Mouse (Mus musculus): Measurements from ENCODE around the gene Fbxl20.
"Not testable (repeated sequence)": the region's sequence is repeated elsewhere in the genome, so short reads cannot be mapped to it uniquely, and the experiment has no call there.

Gene Fbxl20

DNA sequence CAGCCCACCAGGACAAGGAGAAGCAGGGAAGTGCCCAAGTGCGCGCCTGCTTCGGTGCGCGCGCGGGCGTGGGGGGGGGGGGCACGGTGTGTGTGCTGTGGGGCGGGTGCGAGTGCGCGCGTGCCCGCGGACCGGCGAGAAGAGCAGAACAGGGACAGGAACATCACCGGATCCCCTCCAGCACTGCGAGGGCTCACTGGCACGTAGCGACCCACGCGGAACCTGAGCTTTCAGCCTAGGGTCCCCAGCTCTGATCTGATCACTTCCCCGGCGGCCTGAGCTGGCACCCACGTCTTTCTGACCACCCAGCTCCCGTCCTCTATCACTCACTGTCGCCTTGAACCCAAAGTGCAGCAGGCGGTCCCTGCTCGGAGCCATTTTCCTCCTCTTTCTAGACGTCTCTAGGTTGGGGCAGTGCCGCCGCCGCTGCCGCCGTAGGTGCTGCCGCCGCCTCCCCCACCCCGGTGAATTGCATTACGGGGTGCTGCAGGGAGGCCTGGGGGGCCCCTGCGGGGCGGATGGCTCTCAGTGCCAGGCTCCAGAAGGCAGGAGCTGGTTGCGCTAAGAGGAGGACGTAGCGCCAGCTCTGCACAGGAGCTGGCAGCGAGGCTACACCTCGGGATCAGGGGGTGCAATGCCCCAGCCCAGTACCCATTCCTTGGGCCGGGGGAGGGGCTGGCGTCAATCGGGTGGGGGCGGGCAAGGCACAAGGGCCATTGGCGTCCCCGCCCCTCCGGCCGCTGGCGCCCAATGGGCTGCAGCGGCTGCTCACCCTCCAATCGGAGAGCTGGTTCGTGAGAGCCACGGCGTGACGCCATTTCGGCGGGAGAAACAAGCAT lies at the start of gene Fbxl20:
Gene Fbxl20, minus strand, starts transcription at position 618 of the 839 bp plus-strand sequence.
- DNase-seq: peak; percentile 89

DNA sequence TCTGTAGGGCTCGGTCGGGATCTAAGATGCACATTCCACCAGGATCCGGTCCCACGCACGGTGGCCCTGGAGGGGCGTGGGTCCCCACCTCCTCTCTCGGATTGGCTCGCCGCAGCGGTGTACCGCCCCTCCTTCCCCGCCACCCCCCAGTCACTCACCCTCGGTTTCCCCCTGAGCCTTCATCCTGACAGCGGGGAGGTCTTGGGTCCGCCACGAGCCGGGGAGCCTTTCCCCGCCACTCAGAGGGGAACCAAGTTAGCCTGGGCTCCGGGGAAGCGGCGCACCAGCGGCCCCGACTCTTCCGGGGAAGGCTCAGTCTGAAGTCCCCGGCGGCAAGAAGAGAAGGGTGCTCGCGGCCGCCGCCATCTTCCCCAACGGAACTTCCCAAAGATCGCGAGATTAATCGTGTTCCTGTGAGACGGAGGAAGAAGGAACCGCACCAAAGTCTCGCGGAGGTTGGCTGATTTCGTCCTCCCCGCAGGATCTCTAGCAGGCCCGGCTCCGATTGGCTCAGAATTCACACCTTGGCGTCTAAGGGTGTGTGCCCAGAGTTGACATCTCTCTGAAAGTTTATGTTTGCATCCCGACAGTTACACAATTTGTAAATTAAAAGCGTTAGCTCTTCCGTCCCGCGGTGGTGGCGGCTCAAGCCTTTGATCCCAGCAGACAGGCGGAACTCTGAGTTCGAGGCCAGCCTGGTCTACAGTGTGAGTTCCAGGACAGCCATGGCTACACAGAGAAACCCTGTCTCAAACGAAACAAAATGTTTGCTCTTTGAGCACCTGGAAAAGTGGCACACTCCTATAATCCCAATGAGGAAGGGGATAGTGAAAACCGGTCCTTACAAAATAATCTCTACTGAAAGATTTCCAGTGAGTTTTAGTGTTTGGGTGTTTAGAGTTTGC lies 43.0 kb upstream of the Fbxl20 start, which contains the start of gene Med1:
Gene Med1, minus strand, starts transcription at position 393 of the 905 bp plus-strand sequence.
- peak; percentile 95 for DNase-seq

DNA sequence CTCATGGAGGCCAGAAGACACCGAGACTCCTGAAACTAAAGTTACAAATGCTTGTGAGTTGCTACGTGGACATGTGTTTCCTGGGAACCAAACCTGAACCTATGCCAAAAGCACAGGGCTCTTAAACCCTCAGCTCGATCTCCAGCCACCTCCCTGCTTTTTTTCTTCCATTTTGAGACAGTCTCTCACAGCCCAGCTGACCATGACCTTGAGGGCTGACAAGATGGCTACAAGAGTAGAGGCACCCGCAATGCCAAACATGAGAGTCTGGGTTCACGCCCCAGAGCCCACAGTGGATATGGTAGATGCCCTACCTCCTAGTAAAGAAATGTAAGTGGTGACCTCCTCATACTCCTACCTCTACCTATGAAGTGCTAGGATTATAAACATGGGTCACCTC lies 40.6 kb upstream of the Fbxl20 start:
- DNase-seq: no peak

DNA sequence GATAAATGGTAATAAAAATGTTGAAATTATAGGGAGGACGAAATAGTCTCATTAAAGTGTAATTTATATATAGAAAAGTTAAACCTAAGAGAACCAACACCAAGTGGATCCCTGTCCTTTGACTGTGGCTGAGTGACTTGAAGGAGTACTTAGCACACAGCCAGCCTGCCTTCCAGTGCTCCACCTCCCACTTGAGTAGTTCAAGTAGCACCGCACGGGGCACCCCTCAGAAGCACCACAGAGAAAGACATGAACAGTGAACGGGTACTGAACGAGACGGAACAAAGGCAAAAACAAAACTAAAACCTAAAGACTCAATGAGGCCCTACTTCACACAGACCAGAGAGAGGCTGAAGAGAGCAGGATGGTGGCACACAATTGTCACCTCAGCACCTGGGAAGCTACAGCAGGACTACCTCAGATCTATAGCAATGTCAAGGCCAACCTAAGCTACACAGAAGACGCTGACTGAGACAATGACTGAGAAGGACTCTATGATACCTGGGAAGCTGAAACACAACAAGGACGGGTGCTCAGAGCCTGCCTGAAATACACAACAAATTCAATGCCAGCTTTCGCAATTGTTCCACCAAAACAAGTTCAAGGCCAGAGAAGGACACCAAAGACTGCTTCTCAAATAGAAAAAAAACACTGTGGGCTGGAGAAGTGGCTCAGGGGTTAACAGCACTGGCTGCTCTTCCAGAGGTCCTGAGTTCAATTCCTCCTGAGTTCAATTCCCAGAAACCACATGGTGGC lies 37.6 kb upstream of the Fbxl20 start:
- no peak for DNase-seq

DNA sequence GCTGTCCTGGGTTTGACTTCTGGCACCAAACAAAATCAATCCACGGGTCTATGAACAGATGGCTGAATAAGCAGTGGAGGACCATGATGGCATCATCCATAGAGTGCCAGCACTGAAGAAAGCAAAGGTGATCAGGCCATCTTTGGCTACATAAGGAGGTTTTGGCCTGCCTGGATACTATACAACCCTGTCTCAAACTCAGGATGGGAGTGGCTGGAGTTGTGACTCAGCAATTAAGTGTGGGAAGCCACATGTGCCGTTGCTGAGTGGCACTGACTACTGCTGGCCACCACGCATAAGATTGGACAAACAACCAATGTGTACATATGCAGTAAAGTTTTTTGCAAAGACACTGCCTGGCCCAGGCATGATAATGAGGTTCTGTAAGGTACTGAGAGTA lies 31.9 kb upstream of the Fbxl20 start:
- not testable (repeated sequence) for DNase-seq

DNA sequence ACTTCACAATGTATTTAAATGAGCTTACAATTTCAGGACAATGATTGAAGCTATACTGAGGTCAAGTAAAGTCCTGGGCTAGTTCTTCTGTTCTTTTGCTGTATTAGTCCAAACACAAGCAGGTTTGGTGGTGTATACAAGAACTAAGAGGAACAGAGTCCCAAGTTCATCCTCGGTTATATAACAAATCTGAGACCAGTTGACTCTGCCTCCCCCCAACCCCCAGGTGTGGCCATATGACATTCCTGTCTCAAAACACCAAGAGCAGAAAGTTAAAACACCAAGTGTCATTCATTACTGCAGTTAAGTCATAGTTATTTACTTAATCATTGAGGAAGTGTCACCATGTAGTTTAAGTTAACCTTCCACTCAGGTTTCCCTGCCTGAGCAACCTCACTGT lies 18.2 kb upstream of the Fbxl20 start:
- peak; percentile 27 for DNase-seq

DNA sequence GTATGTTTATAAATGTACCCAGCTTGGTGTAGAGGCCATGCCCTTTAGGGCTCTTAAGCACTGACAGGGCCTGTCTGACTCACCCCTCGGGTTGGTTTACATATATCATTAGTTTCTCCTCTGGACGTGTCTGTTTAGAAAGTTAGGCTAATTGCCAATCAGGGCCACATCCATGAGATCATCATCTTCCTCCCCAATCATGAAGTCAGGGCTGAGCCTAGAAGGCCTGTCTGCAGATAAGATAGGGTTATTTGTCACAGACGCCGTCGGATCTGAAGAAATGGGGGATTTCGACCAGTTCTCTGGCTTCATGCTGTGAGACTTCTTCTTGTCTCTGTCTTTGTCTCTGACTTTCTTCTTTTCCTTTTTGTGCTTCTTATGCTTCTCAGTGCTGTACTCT lies 4.9 kb upstream of the Fbxl20 start:
- DNase-seq: no peak

DNA sequence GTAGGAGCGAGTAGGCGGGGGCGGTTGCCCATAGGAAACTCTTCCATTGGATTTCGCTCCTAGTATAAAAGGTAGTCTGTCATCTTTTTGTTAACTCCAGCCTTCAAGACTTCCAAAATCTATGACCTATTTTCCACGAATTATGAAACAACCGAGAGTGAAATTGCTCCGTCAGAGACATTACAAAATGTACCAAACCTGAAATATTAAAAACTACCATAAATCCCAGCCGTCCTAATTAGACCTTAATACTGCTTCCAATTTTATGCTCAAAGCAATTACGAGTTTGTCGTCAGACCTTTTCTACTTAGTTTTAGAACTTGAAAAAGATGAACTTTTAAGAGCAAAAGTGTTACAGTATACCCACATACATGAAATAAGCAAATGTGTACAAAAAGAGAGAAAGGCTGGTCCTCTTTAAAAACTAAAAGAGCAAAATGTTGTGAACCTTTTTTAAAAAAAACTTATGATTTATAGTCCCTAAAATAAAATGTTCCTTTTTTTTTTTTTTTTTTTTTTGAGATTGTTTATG lies 488 bp upstream of the Fbxl20 start:
- no peak for DNase-seq

DNA sequence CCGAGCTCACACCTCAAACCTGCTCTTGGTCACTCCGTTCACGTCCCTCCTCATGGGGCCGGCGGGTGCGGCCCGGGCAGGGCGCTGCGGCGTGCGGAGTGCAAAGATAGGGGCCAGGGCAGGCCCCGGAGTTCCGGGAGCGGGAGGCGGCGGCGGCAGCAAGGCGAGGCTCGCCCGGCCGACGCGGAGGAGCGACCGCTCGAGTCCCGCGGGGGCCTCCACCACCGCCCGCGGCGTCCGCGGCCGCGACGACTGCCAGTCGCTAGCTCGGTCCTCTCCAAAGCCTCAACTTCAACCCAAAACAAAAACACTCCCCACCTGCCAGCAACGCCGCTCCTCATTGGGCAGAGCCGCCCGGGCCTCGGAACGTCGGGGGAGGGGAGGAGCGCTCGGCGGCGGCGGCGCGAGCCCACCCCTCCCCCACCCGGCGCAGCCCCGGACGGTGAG lies 876 bp downstream of the Fbxl20 start:
- peak; percentile 90 for DNase-seq

DNA sequence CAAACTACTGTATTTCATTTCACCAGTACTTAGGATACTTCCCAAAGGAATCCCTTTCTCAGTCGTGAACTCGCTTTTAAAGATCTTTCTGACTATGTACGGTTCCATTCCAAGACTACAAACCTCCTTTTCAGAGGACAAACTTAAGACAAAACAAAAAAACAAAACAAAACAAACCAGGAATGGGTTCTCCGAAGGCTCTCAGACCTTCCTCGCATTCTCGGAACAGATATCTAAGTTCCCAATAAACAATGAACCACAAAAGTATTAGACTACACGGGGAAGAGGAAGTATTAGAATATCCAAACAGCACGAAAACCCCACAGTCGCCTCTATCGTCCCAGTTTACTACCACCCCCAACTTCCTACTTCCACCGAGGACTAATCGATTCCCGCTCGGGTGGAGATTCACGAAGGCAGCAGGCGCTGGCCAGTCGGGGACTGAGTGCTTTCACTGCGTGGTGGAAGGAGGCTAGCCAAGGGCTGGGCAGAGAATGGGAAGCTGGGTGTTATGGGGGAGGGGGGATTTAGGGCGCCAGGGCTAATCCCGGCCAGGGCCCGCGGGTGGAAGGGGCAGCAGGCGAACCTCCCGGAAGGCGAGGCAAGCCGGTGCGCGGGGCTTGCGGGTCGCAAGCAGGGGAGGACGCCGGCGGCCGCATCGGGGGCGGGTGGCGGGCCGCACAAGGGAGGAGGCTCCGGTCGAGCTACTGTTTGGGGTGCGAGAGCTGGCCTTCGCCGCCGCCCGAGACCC lies 1.5 kb downstream of the Fbxl20 start:
- DNase-seq: no peak

DNA sequence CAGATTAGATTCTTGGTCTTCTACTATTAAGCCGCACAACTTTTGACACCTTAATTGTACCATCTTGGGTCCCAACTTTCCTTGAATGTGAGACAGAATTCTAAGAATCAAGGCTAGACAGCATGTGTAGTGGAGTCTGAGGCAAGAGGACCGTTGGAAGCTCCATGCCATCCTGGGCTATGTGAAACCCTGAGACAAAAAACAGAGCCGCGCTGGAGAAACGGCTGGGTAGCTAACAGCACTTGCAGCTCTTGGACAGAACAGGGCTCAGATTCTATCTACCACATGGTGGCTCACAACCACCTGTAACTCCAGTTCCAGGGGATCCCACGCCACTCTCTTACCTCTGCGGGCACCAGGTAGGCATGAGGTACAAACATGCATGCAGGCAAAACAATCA lies 4.3 kb downstream of the Fbxl20 start:
- DNase-seq: no peak

DNA sequence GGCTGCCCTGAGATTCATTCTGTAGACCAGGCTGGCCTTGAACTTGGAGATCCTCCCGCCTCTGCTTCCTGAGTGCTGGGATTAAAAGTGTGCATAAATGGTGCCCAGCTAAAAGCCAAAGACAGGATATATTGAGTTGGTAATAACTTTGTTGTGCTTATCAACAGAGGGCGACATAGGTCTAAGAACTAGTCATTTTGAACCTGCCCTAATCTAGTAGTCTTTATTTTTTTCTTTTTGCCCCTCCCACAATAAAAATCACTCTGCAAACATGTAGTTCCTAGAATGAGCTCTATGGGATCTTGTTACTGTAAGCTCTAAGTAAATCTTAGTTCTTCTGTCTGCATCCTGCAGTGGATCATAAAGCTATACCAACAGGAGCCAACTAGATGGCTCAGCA lies 7.7 kb downstream of the Fbxl20 start:
- no peak for DNase-seq

DNA sequence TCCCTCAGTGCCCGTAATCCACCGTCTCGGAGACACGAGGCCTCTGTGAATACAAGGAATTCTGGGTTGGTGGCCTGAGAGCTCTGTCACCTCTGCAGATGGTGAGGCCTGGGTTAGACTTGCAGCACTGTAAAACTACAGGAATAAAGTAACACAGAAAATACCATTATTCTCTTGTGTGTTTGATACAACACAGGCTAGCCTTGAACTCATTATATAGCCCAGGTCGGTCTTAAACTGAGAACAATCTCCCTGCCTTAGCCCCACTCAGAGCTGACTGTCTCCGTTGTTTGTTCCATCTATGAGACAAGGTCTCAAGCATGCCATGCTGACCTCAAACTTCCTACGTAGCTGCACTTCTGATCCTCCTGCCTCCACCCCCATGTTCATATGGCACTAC lies 11.3 kb downstream of the Fbxl20 start:
- no peak for DNase-seq

DNA sequence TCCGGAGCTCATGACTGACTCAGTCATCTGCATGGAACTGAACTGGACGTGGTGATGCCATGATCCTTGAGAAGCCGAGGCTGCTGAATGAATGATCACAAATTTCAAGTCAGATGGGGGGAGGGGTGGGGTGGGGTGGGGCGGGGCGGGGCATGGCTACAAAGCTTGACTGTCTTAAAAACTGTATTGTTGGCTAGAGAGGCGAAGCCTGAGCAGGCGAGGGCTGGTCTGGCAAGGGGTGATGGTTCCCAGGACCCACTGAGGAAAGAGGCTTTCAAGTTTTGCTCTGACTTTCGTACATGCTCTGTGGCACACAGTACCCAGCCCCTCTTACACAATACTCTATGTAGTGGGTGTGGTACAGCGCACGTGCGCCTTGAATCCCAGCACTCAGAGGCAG lies 12.4 kb downstream of the Fbxl20 start:
- no peak for DNase-seq

DNA sequence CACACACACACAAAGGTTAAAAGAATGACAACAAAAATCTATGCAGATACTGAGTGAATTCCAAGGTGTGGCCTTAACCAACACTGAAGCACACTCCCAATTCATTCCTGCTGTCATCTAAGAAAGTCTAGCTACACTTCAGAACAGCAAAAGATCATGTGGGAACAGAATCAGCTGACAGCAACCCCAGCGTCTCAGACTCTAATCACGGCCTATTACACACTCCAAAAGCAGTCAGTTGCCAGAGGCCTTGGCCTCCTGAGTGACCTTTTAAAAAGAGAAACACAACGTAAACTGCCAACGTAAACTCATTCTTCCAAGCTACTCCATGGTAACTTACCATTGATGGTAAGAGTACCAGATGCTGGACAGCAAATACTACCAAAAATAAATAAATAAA lies 15.3 kb downstream of the Fbxl20 start:
- DNase-seq: no peak

DNA sequence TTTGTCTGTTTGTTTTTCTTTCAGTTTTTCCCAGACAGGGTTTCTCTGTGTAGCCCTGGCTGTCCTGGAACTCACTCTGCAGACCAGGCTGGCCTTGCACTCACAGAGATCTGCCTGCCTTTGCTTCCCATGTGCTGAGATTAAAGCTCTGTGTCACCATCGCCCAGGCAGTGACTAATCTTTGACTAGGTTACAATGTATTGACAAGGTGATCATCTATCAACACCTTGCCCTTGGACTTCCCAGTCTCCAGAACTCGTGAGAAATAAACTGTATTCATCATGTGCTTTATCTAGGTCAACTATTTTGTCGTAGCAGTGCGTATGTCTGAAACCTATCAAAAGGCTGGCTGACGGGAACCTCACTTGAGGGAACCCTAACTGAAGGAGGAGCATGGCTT lies 26.8 kb downstream of the Fbxl20 start:
- DNase-seq: no peak

DNA sequence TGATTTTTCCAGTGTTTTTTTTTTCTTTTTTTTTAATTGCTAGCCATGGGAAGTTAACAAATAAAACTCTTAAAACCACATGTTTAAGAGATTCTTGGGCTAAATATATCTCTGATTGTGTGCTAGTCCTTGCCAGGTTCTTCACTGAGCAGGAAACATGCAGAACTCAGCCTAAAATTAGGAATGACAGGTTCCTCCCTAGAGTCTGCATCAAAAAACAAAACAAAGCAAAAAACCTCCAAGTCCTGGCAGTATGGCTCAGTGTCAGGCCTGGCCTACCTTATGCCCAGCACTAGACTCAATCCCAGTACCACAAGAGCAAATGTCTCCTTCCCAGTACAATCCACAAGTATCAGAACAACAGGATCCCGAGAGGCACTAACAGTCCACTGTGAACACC lies 35.8 kb downstream of the Fbxl20 start:
- DNase-seq: no peak

DNA sequence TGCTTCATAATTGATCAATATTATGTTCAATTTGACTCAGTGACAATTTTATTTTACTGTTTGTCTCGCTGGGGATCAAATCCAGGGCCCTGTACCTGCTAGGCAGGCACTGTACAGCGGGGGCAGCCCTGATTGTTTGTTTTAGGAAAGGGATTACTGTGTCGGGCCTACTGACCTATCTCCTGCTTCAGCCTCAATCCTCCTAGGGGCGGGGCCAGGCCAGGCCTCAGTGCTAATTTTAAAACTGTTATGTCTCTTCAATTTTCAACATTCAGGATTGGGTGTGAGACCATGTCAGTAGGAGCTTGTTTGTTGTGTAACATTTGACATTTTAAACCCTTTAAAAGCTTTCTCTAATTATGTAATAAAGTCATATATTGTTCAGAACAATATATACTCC lies 36.7 kb downstream of the Fbxl20 start:
- no peak for DNase-seq

DNA sequence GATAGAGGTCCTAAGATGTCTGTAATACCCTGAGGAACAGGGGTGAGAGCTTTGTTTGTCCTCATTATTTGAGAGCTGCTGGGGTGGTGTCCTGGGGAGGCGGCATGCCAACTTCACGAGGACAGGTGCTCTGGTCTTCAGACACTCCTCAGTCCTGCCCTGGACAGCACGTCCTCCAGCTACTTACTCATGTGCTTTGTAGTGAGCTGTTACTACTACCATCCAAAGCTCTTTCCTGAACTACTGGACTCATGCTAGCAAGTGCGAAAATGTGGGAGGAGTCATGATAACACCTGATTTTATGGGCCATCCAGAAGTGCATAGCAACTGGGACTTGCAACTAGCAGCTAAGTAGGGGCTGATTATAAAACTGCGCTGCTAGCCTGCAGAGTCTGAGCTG lies 40.5 kb downstream of the Fbxl20 start:
- no peak for DNase-seq

DNA sequence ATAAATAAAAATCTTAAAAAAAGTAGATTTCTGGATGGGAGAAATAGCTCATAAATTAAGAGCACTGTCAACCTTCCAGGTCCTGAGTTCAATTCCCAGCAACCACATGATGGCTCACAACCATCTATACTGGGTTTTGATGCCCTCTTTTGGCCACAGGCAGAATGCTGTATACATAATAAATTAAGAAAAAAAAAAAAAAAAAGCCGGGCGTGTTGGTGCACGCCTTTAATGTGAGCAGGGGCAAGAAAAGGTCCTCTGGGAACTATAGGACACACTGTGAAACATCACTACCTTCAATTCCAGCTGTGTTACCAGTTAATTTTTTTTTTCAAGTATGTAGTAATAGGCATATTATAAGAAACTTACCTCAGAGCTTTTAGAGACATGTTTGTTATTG lies 48.9 kb downstream of the Fbxl20 start:
- no peak for DNase-seq

DNA sequence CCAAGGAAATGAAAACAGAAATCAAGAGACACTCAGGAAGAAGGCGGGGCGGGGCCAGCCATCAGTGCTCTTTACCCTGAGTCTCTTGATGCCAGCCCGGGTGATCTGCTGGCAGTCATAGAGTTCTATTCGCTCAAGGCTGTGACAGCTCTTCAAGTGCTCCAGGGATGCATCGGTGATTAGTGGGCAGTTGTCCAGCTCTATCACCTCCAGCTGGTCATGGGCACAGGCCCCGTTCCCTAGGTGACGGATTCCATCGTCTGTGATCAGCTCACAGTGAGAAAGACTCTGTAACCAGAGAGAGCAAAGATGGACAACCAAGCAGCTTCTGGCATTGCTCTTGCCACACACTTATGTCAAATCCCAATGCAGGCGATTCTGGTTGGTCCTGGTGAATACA lies 59.6 kb downstream of the Fbxl20 start:
- peak; percentile 9 for DNase-seq

DNA sequence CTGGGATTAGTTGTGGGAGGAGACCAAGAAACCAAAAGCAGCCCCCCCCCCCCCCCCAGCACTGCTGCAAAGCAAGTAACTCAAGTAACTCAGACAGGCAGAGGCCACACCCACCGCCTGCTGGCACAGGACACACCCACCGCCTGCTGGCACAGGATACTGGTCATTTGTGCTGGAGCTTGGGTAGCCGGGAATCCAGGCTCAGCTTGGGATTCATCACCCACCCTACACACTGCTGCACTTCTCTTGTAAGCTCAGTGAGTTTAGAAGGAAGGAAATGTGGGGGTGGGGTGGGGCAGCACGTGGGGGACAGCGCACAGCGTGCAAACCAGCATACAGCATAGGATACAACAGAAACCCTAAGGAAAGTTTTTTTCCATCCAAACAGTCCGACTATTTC lies 62.0 kb downstream of the Fbxl20 start:
- DNase-seq: peak; percentile 22
